Mouse (Mus musculus) urinary bladder, adult 2 months (tissue): ENCODE data around the gene 9930111J21Rik2. TPM values are rescaled to one million over a fixed set of nuclear protein-coding genes. Genes with fewer than 3 reads are reported as not detected.
"Not testable (repeated sequence)": the region's sequence is repeated elsewhere in the genome, so short reads cannot be mapped to it uniquely, and the experiment has no call there.

Source experiments
- DNase-seq: peaks from one replicate; pipeline ENCODE4 v3.0.0; 2022; ENCODE audit warnings: low spot score
- polyA plus RNA-seq: library from polyadenylated mRNA; depleted of rRNA; stranded (reverse); fragments of >200 nt; gene quantifications from 2 replicates; pipeline ENCODE4 v1.2.3, GENCODE M21; 2012

The 9930111J21Rik2 gene
- polyA plus RNA-seq, 1 experiment = 5.9 TPM

DNA sequence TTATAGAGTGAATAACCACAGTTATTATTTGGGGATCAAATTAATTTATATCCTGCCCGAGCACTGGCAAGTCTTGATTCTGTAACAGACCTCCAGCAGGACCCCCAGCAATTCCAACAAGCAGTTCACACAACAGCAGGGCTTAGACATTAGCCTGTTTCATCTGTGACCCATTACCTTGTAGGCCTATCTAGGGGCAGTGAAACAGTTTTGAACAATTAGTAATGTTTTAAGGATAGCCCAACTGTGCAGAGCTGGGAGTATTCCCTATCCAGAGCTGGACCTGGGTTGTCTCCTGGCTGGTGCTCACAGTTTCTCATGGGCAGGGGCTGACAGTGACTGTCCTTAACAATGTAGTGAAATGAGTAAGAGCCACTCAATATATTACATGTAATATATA, 26.0 kb upstream of the 9930111J21Rik2 start:
- DNase-seq = no peak

DNA sequence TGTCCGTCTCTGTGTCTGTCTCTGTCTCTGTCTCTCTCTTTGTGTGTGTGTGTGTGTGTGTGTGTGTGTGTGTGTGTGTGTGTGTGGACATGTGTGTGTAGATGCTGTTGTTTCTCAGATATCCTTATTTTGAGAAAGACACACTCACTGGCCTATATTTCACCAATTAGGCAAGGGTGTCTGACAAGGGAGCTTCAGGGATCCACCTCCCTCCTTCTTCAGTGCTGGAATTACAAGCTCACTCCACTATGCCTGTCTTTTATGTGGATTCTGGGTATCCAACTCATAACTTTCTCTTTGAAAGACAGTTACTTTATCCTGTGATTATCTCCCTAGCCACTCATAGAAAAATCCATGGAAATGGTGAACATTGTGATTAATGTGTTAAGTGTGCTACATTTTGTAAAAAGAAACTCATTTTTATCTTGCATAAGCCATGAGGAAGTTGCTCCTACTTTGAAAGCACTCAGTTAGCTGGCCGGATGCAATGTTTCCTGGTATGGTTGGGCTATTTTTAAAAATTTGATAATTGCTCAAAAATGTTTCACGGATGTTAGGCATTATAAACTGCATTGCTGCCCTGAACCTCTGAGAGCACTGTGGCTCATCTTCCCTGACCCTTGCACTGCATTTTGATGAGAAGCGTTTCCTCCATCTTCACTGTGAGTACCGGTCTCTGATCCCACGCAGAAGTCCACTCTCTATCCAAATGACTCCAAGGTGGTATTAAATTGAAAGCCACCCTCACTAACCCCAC, 25.1 kb upstream of the 9930111J21Rik2 start, which contains the start of gene Ifi47:
Gene Ifi47 (plus strand): TSS at position 587 of the 757 bp plus-strand sequence.
- DNase-seq = not testable (repeated sequence)

- no peak for DNase-seq
These were observed 17.3 kb upstream of the 9930111J21Rik2 start for GRCm38 (mm10) chr11:49068358-49068757.

- DNase-seq = not testable (repeated sequence)
These were observed 12.8 kb upstream of the 9930111J21Rik2 start, which contains the start of gene Tgtp2 for GRCm38 (mm10) chr11:49063713-49064469. Gene Tgtp2 (minus strand): TSS chr11:49064206.

DNA sequence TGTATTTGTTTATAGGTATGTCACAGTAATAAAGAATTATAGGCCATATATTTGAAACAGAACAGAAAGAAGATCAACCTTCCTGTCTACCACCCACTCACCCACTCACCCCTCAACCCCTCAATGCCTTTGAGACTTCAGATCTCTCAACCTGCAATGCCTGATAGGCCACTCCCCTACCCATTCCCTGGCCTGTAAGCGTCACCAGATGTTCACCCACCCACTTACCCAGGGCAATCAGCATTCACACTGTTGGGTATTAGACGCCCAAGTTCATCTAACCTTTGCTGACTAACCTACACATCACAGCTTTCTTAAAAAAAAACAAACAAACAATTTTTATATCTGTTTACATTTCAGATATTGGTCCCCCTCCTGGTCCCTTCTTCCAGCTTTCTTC, 10.8 kb upstream of the 9930111J21Rik2 start:
- DNase-seq = not testable (repeated sequence)

- DNase-seq = not testable (repeated sequence)
These were observed 9.0 kb upstream of the 9930111J21Rik2 start for GRCm38 (mm10) chr11:49060061-49060460.

- not testable (repeated sequence) for DNase-seq
These were observed 852 bp upstream of the 9930111J21Rik2 start for GRCm38 (mm10) chr11:49051894-49052293.

DNA sequence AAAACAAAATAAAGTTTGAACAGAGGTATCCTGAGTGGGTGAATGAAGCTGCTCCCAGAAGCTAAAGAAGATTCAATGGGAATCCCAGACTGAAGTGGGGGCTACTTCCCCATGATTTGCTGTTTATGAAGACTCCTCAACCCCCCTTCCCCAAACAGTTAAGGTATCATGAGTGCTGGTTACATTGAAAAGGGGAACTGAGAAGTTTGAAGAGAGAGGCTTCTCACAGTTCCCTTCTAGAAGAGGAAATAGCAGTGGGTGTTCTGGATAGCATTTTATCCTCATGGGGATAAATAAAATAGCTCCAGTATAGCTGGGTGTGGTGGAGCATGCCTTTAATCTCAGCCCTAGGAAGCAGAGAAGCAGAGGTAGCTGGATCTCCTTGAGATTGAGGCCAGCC, 978 bp downstream of the 9930111J21Rik2 start:
- not testable (repeated sequence) for DNase-seq

DNA sequence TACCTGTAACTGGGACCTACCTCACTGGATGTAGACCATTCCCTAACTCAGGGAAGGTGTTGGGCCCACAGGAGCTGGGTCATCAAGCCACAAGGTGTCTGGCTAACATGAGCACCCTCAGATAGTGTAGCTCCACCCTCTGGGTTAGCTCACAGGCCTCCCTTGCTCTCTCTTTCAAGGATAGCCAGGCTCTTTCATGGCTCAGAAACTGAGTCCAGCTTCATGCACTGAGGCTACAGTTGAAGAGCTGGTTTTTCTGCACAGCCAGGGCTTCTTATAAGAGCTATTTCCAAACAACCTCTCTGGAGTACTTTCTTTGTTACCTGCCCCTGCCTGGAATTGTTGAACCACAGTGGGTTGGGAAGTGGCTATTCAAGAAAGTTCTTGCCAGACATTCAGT, 39.0 kb downstream of the 9930111J21Rik2 start:
- not testable (repeated sequence) for DNase-seq

GRCm38 (mm10) chr11:49006785-49007184, 44.3 kb downstream of the 9930111J21Rik2 start:
- DNase-seq = not testable (repeated sequence)

- not testable (repeated sequence) for DNase-seq
These were observed 44.7 kb downstream of the 9930111J21Rik2 start for GRCm38 (mm10) chr11:49006317-49006716.

DNA sequence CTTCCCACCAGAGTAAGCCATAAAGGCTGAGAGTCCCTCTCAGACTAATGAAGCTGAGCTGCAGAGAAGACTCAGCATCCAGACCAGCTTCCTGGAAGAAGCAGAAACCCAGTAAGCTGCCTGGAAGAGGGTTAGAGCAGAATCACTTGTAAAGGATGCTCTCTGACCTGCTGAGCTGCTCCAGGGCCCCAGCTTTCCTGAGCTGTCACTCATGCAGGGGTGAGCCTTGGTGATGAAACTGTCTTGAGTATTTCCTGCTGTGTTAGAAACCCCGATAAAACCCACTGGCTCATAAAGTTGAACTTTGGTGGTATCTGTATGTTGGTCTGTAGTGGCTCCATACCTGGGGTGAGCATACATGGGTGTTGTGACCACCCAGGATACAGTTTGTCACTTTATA, 50.6 kb downstream of the 9930111J21Rik2 start:
- DNase-seq = not testable (repeated sequence)

DNA sequence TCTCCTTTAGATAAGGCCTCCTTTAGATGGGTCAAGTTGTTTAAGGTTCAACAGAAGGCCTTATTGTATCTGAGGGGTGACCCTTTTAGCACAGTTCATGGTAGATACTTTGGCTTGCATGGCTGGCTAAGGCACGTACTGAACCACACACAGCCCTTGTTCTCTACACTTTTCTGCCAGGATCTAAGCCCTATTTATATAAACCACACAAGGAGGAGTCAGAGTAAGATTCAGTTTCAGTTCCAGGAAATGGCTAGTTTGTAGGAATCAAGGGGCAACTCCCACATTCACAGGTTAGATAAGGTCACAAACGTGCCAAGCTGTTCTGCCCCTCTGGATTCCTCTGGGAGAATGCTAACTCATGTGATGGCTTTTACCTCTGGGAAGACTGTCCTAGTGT, 57.0 kb downstream of the 9930111J21Rik2 start, which contains the start of gene Tgtp1:
Gene Tgtp1 (minus strand): TSS at position 155 of the 400 bp plus-strand sequence.
- DNase-seq = not testable (repeated sequence)

DNA sequence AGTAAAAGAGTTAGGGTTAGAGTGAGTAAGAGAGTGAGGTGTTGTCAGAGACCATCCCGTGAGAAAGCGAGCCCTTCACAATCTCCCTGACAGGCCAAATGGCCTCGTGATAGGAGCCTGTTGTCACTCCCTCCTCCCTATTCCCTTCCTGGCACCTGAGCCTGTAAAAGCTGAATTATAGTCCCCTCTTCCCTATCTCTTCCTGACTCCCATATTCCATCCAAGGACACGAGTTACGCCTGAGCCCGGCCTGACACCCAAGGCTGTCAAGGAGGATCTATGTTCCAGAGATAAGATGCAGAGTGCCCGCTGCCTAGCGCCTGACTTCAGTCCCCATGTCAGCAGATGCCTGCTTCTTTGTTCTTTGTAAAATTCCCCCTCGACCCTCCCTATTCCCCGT, 57.7 kb downstream of the 9930111J21Rik2 start:
- not testable (repeated sequence) for DNase-seq

DNA sequence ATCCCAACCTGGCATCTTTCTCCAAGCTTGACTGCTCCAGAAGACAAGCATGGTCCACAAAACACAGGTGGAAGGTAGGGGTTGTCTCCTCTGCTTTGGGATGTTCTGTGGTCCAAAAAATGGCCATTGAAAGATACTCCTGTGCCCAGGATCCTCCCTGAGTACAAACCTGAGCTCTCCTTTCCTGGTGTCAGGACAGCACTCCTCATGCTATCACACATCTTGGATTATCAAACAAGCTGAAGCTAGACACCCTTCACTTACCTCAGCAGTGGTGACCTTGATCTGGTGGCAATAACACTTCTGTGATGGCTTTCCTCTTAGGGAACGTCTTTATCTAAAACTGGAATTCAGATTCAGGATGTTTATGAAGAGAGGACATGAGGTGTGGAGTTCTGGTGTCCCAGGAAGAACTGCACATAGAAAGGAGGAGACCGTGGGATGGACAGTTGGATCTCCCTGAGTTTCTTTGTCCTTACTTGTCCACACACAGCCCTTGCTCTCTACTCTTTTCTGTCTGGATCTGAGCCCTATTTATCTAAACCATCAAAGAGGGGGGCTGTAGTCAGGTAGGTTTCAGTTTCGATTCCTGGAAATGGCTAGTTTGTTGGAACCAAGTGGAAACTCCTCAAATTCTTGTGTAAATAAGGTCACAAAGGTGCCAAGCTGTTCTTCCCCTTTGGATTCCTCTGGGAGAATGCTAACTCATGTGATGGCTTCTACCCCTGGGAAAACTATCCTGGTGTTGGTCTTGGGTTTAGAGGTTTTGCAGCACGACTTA, 59.1 kb downstream of the 9930111J21Rik2 start, which contains the start of gene Gm12185:
Gene Gm12185 (minus strand): TSS at position 487 of the 781 bp plus-strand sequence.
- DNase-seq = not testable (repeated sequence)

DNA sequence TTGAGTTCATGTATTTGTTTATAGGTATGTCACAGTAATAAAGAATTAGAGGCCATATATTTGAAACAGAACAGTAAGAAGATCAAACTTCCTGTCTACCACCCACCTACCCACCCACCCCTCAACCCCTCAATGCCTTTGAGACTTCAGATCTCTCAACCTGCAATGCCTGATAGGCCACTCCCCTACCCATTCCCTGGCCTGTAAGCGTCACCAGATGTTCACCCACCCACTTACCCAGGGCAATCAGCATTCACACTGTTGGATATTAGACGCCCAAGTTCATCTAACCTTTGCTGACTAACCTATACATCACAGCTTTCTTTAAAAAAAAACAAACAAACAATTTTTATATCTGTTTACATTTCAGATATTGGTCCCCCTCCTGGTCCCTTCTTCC, 61.1 kb downstream of the 9930111J21Rik2 start:
- not testable (repeated sequence) for DNase-seq

- DNase-seq = not testable (repeated sequence)
These were observed 62.8 kb downstream of the 9930111J21Rik2 start for GRCm38 (mm10) chr11:48988219-48988618.

DNA sequence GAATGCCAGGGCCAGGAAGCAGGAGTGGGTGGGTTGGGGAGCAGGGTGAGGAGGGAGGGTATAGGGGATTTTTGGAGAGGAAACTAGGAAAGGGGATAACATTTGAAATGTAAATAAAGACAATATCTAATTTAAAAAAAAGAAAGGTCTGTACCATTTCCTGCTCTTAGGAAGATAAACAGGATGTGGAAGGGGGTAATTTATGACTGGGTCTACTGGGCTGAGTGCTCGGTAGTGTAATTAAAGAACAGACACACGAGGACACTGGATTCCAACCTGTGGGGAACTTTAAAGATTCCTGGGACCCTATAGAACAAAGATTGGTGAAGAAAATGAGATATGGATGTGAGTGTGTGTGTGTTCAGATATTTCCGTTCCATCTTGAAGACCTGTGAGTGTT, 68.2 kb downstream of the 9930111J21Rik2 start:
- DNase-seq = not testable (repeated sequence)

DNA sequence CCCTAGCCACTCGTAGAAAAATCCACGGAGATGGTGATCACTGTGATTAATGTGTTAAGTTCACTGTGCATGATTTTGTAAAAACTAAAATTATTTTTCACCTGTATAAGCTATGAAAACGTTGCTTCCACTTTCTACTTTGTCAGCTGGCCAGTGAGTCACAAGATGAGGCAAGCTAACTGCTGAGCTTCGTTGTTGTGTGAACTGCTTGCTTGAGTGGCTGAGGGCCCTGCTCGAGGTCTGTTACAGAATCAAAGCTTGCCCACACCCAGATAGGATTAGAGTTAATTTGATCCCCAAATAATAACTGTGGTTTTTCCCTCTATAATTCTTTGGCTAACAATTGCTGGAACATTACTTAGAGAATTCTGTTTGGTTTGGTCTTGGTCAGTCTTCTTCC, 71.0 kb downstream of the 9930111J21Rik2 start:
- DNase-seq = not testable (repeated sequence)

DNA sequence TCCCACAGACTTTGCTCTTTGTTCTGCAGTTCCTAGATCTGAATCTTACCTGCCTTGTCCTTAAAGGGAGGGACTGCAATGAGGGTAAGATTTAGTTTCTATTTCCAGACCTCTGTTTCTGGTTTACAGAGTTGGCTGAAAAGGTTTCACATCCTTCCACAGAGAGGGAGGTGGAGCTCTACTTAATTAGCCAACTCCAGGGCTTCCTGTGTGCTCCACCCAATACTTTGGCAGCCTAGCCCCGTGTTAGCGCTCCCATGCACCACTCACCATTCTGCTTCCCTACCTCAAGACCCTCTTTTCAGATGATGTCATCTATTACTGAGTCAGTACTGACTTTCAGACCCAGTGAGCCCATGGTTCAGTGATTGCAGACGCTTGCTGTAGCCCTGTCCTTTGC, 71.8 kb downstream of the 9930111J21Rik2 start, which contains the start of gene 9930111J21Rik1:
Gene 9930111J21Rik1 (minus strand): TSS at position 148 of the 400 bp plus-strand sequence.
- DNase-seq = not testable (repeated sequence)

- not testable (repeated sequence) for DNase-seq
These were observed 72.7 kb downstream of the 9930111J21Rik2 start, which contains the start of gene Olfr56 for GRCm38 (mm10) chr11:48978240-48978939. Gene Olfr56 (plus strand): TSS chr11:48978889.
